Mouse (Mus musculus) cerebellum, adult 8-10 months (tissue): ENCODE measurements around the gene Wdfy2.

ENCODE experiments used
- DNase-seq: peaks from one replicate; pipeline ENCODE4 v3.0.0; 2022

Gene Wdfy2

GRCm38 (mm10) chr14:62845011-62845840, 7.7 kb downstream of the Wdfy2 start:
- DNase-seq = no peak

GRCm38 (mm10) chr14:62850980-62851379, 13.5 kb downstream of the Wdfy2 start:
- DNase-seq = peak; percentile 54

GRCm38 (mm10) chr14:62852840-62853239, 15.4 kb downstream of the Wdfy2 start:
- no peak for DNase-seq

- no peak for DNase-seq
These were observed 17.8 kb downstream of the Wdfy2 start for GRCm38 (mm10) chr14:62855077-62855835.

- DNase-seq = no peak
These were observed 18.4 kb downstream of the Wdfy2 start for GRCm38 (mm10) chr14:62855863-62856262.

GRCm38 (mm10) chr14:62856490-62856889, 19.0 kb downstream of the Wdfy2 start:
- DNase-seq = no peak

GRCm38 (mm10) chr14:62857879-62858278, 20.4 kb downstream of the Wdfy2 start:
- no peak for DNase-seq

GRCm38 (mm10) chr14:62858311-62858710, 20.8 kb downstream of the Wdfy2 start:
- DNase-seq = no peak

GRCm38 (mm10) chr14:62862564-62862963, 25.1 kb downstream of the Wdfy2 start:
- no peak for DNase-seq

- DNase-seq = no peak
These were observed 26.8 kb downstream of the Wdfy2 start for GRCm38 (mm10) chr14:62864254-62864653.

- no peak for DNase-seq
These were observed 27.9 kb downstream of the Wdfy2 start for GRCm38 (mm10) chr14:62865405-62865804.

- no peak for DNase-seq
These were observed 29.6 kb downstream of the Wdfy2 start for GRCm38 (mm10) chr14:62867069-62867468.

- DNase-seq = no peak
These were observed 30.1 kb downstream of the Wdfy2 start for GRCm38 (mm10) chr14:62867576-62867975.

GRCm38 (mm10) chr14:62868254-62868653, 30.8 kb downstream of the Wdfy2 start:
- no peak for DNase-seq

GRCm38 (mm10) chr14:62870238-62870638, 32.8 kb downstream of the Wdfy2 start:
- DNase-seq = no peak

- DNase-seq = no peak
These were observed 34.0 kb downstream of the Wdfy2 start for GRCm38 (mm10) chr14:62871431-62871830.

- no peak for DNase-seq
These were observed 34.5 kb downstream of the Wdfy2 start for GRCm38 (mm10) chr14:62871932-62872331.

- no peak for DNase-seq
These were observed 36.3 kb downstream of the Wdfy2 start for GRCm38 (mm10) chr14:62873820-62874219.

GRCm38 (mm10) chr14:62874348-62874747, 36.9 kb downstream of the Wdfy2 start:
- DNase-seq = no peak

GRCm38 (mm10) chr14:62878076-62878475, 40.6 kb downstream of the Wdfy2 start:
- DNase-seq = peak; percentile 34

GRCm38 (mm10) chr14:62878634-62879430, 41.4 kb downstream of the Wdfy2 start:
- no peak for DNase-seq

GRCm38 (mm10) chr14:62879497-62879896, 42.0 kb downstream of the Wdfy2 start:
- peak; percentile 81 for DNase-seq
